Mouse (Mus musculus) myocyte (in vitro differentiated cells): ENCODE data around the gene Lypd6b. TPM values are rescaled to one million over a fixed set of nuclear protein-coding genes. Genes with fewer than 3 reads are reported as not detected.

Source experiments
- H3K27me3 ChIP-seq: one replicate; pipeline ENCODE4 v1.6.1; 2011; ENCODE audit not compliant: control insufficient read depth, insufficient read depth, insufficient read length
- H3K36me3 ChIP-seq: one replicate; pipeline ENCODE4 v1.6.1; 2011; ENCODE audit not compliant: control insufficient read depth, insufficient read depth
- H3K4me2 ChIP-seq: one replicate; pipeline ENCODE4 v1.6.1; 2011; ENCODE audit warnings: low read depth, control low read depth
- H3K4me3 ChIP-seq: one replicate; pipeline ENCODE4 v1.5.1; 2011; ENCODE audit warnings: mild to moderate bottlenecking, control low read depth, moderate library complexity
- H3K79me2 ChIP-seq: one replicate; pipeline ENCODE4 v1.6.1; 2011; ENCODE audit not compliant: control insufficient read depth, insufficient read depth
- H3ac ChIP-seq: one replicate; pipeline ENCODE4 v1.6.1; 2011; ENCODE audit not compliant: control insufficient read depth, insufficient read length
- CEBPB ChIP-seq: IDR thresholded peaks from 2 replicates; pipeline ENCODE4 v1.6.1; 2011; ENCODE audit warnings: mild to moderate bottlenecking, moderate library complexity; ENCODE audit not compliant: poor library complexity, insufficient read depth, severe bottlenecking
- E2F4 ChIP-seq: IDR thresholded peaks from one replicate; pipeline ENCODE4 v1.6.1; 2011; ENCODE audit warnings: mild to moderate bottlenecking, control low read depth, moderate library complexity; ENCODE audit not compliant: insufficient read depth
- MAX ChIP-seq: IDR thresholded peaks from one replicate; pipeline ENCODE4 v1.6.1; 2011; ENCODE audit warnings: low read depth, mild to moderate bottlenecking, control low read depth
- MYOD1 ChIP-seq, 3 experiments: IDR thresholded peaks; one replicate each; pipeline ENCODE4 v1.6.1; 2011; ENCODE audit warnings: control low read depth in 2 of 3, low read depth in 2 of 3, mild to moderate bottlenecking in 2 of 3, moderate library complexity in 1 of 3; ENCODE audit not compliant: insufficient read length in 2 of 3, control insufficient read depth in 1 of 3
- MYOG ChIP-seq, 3 experiments: IDR thresholded peaks; one replicate each; pipeline ENCODE4 v1.6.1; 2011; ENCODE audit warnings: control low read depth in 2 of 3, low read depth in 2 of 3, mild to moderate bottlenecking in 2 of 3; ENCODE audit not compliant: insufficient read length in 2 of 3, control insufficient read depth in 1 of 3, insufficient read depth in 1 of 3
- POLR2A ChIP-seq: IDR thresholded peaks from one replicate; pipeline ENCODE4 v1.6.1; 2011; ENCODE audit warnings: low read depth, mild to moderate bottlenecking, control low read depth, moderate library complexity; ENCODE audit not compliant: insufficient read length
- POLR2AphosphoS2 ChIP-seq: IDR thresholded peaks from one replicate; pipeline ENCODE4 v1.6.1; 2011; ENCODE audit warnings: low read depth, control low read depth; ENCODE audit not compliant: insufficient read length
- REST ChIP-seq: IDR thresholded peaks from one replicate; pipeline ENCODE4 v1.6.1; 2011; ENCODE audit warnings: mild to moderate bottlenecking, control low read depth, moderate library complexity; ENCODE audit not compliant: insufficient read depth, insufficient read length
- SRF ChIP-seq: IDR thresholded peaks from one replicate; pipeline ENCODE4 v1.6.1; 2011; ENCODE audit warnings: low read depth; ENCODE audit not compliant: control insufficient read depth, insufficient read length
- TCF12 ChIP-seq: IDR thresholded peaks from one replicate; pipeline ENCODE4 v1.6.1; 2011; ENCODE audit warnings: mild to moderate bottlenecking, control low read depth; ENCODE audit not compliant: poor library complexity, insufficient read depth, severe bottlenecking
- TCF3 ChIP-seq: IDR thresholded peaks from one replicate; pipeline ENCODE4 v1.6.1; 2011; ENCODE audit warnings: low read depth, control low read depth; ENCODE audit not compliant: insufficient read length
- USF1 ChIP-seq: IDR thresholded peaks from one replicate; pipeline ENCODE4 v1.6.1; 2011; ENCODE audit warnings: low read depth, mild to moderate bottlenecking, control low read depth, moderate library complexity
- polyA plus RNA-seq: library from polyadenylated mRNA; unstranded; fragments of >200 nt; fragmentation: generic; extraction: Trizol; gene quantifications from one replicate; pipeline ENCODE4 v1.2.1, GENCODE M21; 2012; ENCODE audit warnings: missing spikeins

Lypd6b gene
- polyA plus RNA-seq, 1 experiment, result 0.35 TPM

GRCm38 (mm10) chr2:49937621-49938020 is 150.1 kb downstream of the Lypd6b start:
- no peak overlapping the region for H3K4me2 ChIP-seq
- H3ac ChIP-seq, result no peak overlapping the region
- H3K36me3 ChIP-seq, result no peaks in the 10 kb centered on the region
- no peak overlapping the region for H3K4me3 ChIP-seq
- no peaks in the 10 kb centered on the region for H3K27me3 ChIP-seq
- no peak for TF ChIP-seq SRF
- TF ChIP-seq TCF12, result no peak
- TF ChIP-seq POLR2AphosphoS2, result no peak
- TF ChIP-seq REST, result no peak
- no peaks in the 10 kb centered on the region for H3K79me2 ChIP-seq

GRCm38 (mm10) chr2:49938246-49938645 is 150.8 kb downstream of the Lypd6b start:
- H3K4me3 ChIP-seq, result no peak overlapping the region
- no peak overlapping the region for H3ac ChIP-seq
- TF ChIP-seq MAX (no peak), E2F4 (no peak), TCF3 (no peak), TCF12 (no peak), POLR2A (no peak), MYOG (IDR thresholded peaks at IDR 0.05; ENCODE audit: control insufficient read depth in 1 of 3, insufficient read depth in 1 of 3, insufficient read length in 2 of 3, low read depth in 2 of 3) (no peak), POLR2AphosphoS2 (no peak), SRF (no peak), REST (no peak)
- no peaks in the 10 kb centered on the region for H3K79me2 ChIP-seq
- no peaks in the 10 kb centered on the region for H3K36me3 ChIP-seq
- H3K4me2 ChIP-seq, result no peak overlapping the region
- H3K27me3 ChIP-seq, result no peaks in the 10 kb centered on the region

GRCm38 (mm10) chr2:49940372-49940771 is 152.9 kb downstream of the Lypd6b start:
- no peak overlapping the region for H3K4me3 ChIP-seq
- TF ChIP-seq E2F4 (no peak), SRF (no peak), MAX (no peak)
- H3K79me2 ChIP-seq, result no peaks in the 10 kb centered on the region
- H3K36me3 ChIP-seq, result no peaks in the 10 kb centered on the region
- no peaks in the 10 kb centered on the region for H3K27me3 ChIP-seq
- H3ac ChIP-seq, result no peak overlapping the region
- no peak overlapping the region for H3K4me2 ChIP-seq

GRCm38 (mm10) chr2:49942100-49942499 is 154.6 kb downstream of the Lypd6b start:
- Histone ChIP-seq H3K4me2 (no peak overlapping the region), H3K79me2 (no peaks in the 10 kb centered on the region), H3ac (no peak overlapping the region), H3K27me3 (no peaks in the 10 kb centered on the region), H3K4me3 (no peak overlapping the region), H3K36me3 (no peaks in the 10 kb centered on the region)
- TF ChIP-seq E2F4 (no peak), REST (no peak), TCF12 (no peak), MYOD1 (IDR thresholded peaks at IDR 0.05; ENCODE audit: control insufficient read depth in 1 of 3, insufficient read length in 2 of 3, low read depth in 2 of 3) (no peak), CEBPB (no peak), MYOG (IDR thresholded peaks at IDR 0.05; ENCODE audit: control insufficient read depth in 1 of 3, insufficient read depth in 1 of 3, insufficient read length in 2 of 3, low read depth in 2 of 3) (no peak), SRF (no peak), TCF3 (no peak), POLR2AphosphoS2 (no peak), MAX (no peak), USF1 (no peak), POLR2A (no peak)

- H3K36me3 ChIP-seq, result no peaks in the 10 kb centered on the region
- no peak overlapping the region for H3K4me2 ChIP-seq
- H3K79me2 ChIP-seq, result no peaks in the 10 kb centered on the region
- H3K4me3 ChIP-seq, result no peak overlapping the region
- TF ChIP-seq CEBPB (no peak), POLR2AphosphoS2 (no peak), TCF12 (no peak), TCF3 (no peak), E2F4 (no peak), MYOG (IDR thresholded peaks at IDR 0.05; ENCODE audit: control insufficient read depth in 1 of 3, insufficient read depth in 1 of 3, insufficient read length in 2 of 3, low read depth in 2 of 3) (no peak), REST (no peak), POLR2A (no peak)
- no peak overlapping the region for H3ac ChIP-seq
- no peaks in the 10 kb centered on the region for H3K27me3 ChIP-seq
Observed at GRCm38 (mm10) chr2:49951681-49952080, 164.2 kb downstream of the Lypd6b start.

GRCm38 (mm10) chr2:49952632-49953293 is 165.3 kb downstream of the Lypd6b start:
- no peaks in the 10 kb centered on the region for H3K27me3 ChIP-seq
- TF ChIP-seq E2F4 (no peak), TCF12 (no peak), CEBPB (no peak), SRF (no peak), REST (no peak), MAX (no peak), USF1 (no peak), POLR2AphosphoS2 (no peak), POLR2A (no peak), MYOD1 (IDR thresholded peaks at IDR 0.05; ENCODE audit: control insufficient read depth in 1 of 3, insufficient read length in 2 of 3, low read depth in 2 of 3) (no peak), TCF3 (no peak), MYOG (IDR thresholded peaks at IDR 0.05; ENCODE audit: control insufficient read depth in 1 of 3, insufficient read depth in 1 of 3, insufficient read length in 2 of 3, low read depth in 2 of 3) (no peak)
- no peak overlapping the region for H3K4me3 ChIP-seq
- no peaks in the 10 kb centered on the region for H3K36me3 ChIP-seq
- no peak overlapping the region for H3ac ChIP-seq
- no peak overlapping the region for H3K4me2 ChIP-seq
- no peaks in the 10 kb centered on the region for H3K79me2 ChIP-seq
